Mouse (Mus musculus) frontal cortex, adult 2 months (tissue): ENCODE results near the gene Dpyd. TPM values are rescaled to one million over a fixed set of nuclear protein-coding genes. Genes with fewer than 3 reads are reported as not detected.

Source experiments
- DNase-seq, 2 experiments: peaks; one replicate each; pipeline ENCODE4 v3.0.0; 2022; ENCODE audit warnings: low spot score in 1 of 2; ENCODE audit errors: extremely low spot score in 1 of 2
- polyA plus RNA-seq: library from polyadenylated mRNA; depleted of rRNA; stranded (reverse); fragments of >200 nt; gene quantifications from 2 replicates; pipeline ENCODE4 v1.2.3, GENCODE M21; 2012; rRNA removed

Dpyd gene
- 2.9 and 4.1 TPM in 2 replicates for polyA plus RNA-seq

DNA sequence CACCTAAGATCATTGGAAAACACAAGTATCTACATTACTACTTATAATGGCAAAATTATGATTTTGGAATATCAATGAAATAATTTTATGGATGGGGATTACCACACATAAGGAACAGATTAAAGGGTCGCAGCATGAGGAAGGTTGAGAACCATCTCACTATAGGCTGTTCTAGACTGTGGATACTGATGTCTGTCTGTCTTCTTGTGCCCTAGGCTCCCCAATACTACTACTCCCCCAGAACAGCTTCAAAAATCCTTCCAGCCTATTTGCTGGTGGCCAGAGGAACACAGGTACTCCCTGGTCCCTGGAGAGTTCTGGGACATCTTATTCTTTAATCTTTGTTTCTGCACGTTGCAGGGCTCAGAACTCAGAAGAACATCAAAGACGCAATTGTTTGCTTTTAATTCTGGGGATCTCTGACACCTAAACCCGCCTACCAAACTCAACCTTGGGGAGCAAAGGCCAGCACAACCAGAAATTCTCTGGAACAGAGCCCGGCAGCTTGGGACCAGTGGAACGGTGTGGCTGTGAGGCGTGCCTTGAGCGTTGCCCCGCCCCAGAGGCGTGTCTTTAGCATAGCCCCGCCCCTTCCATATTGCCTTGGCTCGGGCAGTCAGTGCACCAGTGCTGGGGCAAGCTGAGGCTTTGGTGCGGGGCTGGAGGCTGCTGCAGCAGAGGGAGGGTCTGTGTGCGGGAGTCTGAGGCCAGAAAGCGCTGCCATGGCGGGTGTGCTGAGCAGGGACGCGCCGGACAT, at the start of gene Dpyd:
Dpyd (plus strand) TSS at position 576 of the 757 bp plus-strand sequence.
- DNase-seq, result peak; percentile 23 to 71

GRCm38 (mm10) chr3:118537676-118538075, 24.3 kb upstream of the Dpyd start:
- DNase-seq, result no peak

DNA sequence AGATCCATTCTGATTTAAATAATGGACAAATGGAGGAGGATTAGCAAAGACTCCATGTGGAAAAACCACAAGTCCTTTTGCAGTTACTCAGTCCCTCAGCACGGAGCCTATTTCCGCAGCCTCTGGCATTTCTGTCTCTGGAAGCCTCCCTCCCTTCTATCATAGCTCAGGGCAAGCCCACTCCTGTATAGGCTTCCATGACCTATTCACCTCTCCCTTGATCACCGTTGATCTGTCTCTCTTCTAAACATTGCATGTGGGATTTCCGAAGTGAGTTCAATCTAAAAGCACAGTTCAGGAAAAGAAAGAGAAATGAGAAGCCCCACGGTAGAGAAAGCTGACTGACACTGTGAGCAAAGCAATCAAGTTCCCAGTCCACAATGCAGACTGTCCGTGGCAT, 20.2 kb upstream of the Dpyd start:
- DNase-seq, result no peak

GRCm38 (mm10) chr3:118547551-118548210, 14.2 kb upstream of the Dpyd start:
- DNase-seq, result no peak

DNA sequence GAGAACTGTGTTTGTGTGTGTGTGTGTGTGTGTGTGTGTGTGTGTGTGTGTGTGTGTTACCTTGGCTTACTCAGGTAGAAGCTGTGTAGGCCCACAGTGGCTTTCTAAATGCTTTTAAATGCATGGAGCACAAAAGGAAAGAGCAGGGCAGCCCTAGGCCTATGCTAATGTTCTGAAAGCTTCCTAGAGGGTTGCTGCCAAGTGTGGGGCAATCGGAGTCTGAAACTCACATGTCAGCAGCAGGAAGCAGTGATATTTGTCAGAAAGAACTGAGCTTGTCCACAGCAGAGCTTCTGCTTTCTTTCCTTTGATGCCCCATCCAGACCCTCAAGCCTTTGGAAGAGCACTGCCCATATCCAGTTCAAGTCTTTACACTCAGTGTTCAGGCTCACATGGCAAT, 4.3 kb upstream of the Dpyd start:
- DNase-seq, result no peak

- DNase-seq, result no peak
These were observed 2.0 kb upstream of the Dpyd start for GRCm38 (mm10) chr3:118559936-118560335.

- no peak for DNase-seq
These were observed 362 bp downstream of the Dpyd start for GRCm38 (mm10) chr3:118562311-118562671.

GRCm38 (mm10) chr3:118566779-118567178, 4.8 kb downstream of the Dpyd start:
- DNase-seq, result no peak

GRCm38 (mm10) chr3:118570197-118570596, 8.3 kb downstream of the Dpyd start:
- no peak for DNase-seq

DNA sequence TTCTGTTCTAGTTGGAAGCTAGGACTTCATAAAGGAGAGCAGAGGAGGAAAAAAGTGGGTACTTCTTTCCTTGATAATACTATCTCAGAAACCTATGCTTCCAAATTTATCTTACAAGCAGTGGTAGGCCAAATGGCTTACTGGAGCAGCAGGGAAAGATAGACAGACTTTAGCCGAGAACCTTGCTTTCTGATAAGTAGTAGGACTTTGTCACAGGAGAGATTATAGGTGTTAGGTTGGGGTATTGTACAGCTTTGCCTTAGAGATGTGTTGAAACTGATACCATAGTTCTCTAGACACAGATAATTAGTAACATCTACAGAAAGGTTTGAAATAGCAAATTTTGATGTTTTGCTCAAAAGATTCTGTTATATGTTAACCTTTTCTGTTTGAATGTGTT, 28.6 kb downstream of the Dpyd start:
- DNase-seq, result no peak

DNA sequence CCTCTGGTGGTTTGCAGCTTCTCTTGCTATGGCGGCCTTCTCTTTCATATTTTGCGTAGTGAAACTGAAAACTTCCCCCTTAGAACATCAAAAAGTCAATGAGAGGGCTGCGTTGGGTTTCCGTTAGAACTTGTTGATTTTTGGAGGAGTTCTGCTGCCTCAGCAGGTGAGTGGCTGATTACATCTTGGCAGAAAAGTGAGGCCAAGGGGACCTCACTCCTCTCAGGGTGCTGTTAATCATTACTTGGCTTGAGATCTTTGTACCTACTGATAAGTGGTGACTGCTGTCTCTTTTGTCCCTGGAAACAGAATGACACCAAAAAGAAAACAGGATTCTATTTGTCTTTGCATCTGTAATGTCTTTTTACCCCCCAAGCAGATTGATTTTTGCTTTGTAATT, 32.9 kb downstream of the Dpyd start:
- DNase-seq, result no peak

- DNase-seq, result no peak
These were observed 33.8 kb downstream of the Dpyd start for GRCm38 (mm10) chr3:118595693-118596092.

DNA sequence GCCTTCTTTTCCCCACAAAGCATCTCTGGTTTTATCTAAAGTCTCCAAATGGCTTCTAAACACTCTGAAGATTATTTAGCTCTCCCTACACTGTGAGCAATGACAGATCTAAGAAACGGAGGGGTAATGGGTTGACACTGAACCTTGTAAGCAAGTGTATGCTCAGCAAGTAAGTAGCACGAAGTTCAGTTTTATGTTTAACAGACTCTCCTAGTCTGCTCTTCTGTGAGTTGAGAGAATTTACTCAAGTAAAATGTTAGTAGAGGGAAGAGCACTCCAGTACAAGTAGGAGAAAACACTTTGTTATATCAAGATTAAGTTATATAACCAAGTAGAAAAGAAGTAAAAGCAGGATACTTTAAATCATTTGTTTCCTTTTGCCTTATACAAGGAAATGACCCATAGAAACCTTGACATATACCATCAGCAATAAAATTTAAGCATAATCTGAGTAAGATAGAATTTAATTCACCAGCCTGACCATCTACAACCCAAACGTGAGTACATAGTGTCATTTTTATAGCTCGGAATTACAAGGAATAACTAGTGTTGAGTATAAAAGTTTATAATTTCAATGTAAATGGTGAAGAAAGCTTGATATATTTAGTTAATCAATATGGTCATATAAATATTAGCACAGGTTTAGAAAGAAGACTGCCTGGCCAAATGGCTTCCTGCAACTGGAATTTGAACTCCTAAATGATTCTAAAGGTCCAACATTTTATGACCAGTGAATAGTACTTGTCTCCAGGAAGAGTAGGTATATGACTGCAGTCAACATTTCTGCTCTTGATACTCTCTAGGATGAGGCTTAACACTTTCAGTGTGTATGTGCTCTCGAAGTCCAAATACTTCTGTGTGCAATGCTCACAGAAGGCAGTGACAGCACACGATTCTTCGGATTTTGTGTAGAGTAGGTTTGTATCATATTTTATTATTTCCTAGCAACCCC, 40.0 kb downstream of the Dpyd start:
- DNase-seq, result no peak

- no peak for DNase-seq
These were observed 46.8 kb downstream of the Dpyd start for GRCm38 (mm10) chr3:118608708-118609107.

DNA sequence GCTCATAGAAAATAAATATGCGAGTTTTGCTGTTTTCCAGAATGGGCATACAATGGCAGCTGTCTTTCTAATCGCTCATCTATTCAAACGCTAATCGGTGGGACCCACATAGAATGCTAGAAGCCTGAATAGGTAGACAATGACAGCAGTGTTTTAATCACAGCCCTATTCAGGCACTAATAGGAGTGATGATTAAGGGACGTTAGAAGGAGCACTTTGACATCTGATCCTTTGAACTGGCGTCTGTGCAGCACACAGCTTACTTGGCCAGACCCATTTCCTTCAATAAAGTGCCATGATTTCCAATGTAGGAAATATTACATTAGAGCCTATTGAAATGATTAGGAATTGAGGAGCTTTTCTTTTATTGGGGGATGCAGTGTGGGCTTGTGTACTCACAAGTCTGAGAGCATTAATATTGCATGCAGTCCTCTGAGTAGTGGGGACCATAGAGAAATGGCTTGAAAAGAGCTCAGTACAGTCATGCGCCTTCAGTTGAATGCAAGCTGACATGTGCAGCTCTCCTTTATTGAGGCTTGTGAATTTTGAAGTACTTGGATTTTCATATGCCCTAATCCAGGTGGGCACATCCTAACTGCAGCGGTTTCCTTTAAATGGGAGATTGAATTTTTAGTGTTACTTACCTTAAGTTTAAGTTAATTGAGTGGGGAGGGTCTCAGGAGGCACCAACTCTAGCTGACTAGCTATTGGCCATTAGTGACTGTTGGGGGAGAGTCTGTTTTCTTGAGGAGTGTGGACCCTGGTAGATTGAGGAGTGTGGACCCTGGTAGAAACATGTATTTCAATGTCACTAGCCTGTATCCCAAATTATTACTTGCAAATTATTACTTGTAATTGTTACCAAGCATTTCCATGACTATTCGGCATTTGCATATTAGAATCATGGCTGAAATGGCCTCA, 64.8 kb downstream of the Dpyd start:
- no peak for DNase-seq

GRCm38 (mm10) chr3:118629737-118630136, 67.8 kb downstream of the Dpyd start:
- no peak for DNase-seq

- no peak for DNase-seq
These were observed 84.2 kb downstream of the Dpyd start for GRCm38 (mm10) chr3:118646024-118646570.

GRCm38 (mm10) chr3:118663987-118664692, 102.2 kb downstream of the Dpyd start:
- no peak for DNase-seq

GRCm38 (mm10) chr3:118674121-118674745, 112.3 kb downstream of the Dpyd start:
- DNase-seq, result peak in 1 of 2 experiments; percentile 30
